Mouse (Mus musculus): ENCODE data around the gene Hsd17b11.

Hsd17b11 gene

GRCm38 (mm10) chr5:104021597-104022378 is at the start of gene Hsd17b11:
TSS of gene Hsd17b11 (minus strand) at chr5:104021919.
- in situ Hi-C loops (cut with MboI, MseI): no loop called here

DNA sequence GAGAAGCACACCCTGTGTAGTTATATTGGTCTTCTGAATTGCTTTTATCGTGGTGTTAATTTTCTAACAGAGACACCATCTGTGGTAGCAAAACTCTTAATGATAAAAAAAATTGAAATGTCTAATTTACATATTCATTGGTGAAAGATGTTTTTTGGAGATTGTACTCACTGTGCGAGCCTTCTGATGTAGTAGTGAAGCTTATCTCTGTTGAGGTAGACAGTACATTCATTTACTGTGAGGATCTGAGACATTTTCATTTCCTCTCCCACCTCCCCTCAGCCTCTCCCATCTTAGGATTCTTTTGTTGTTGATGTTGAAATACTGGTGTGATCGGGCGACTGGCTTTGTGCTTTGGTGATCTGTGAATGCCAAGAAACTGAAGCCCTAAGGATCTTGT is 49.3 kb upstream of the Hsd17b11 start:
- in situ Hi-C loops (cut with MboI, MseI): no loop called here

GRCm38 (mm10) chr5:104068751-104069150 is 47.0 kb upstream of the Hsd17b11 start:
- in situ Hi-C loops (cut with MboI, MseI): no loop called here

GRCm38 (mm10) chr5:104062773-104063551 is 41.2 kb upstream of the Hsd17b11 start:
- in situ Hi-C loops (cut with MboI, MseI): no loop called here

GRCm38 (mm10) chr5:104061936-104062772 is 40.4 kb upstream of the Hsd17b11 start:
- in situ Hi-C loops (cut with MboI, MseI): no loop called here

DNA sequence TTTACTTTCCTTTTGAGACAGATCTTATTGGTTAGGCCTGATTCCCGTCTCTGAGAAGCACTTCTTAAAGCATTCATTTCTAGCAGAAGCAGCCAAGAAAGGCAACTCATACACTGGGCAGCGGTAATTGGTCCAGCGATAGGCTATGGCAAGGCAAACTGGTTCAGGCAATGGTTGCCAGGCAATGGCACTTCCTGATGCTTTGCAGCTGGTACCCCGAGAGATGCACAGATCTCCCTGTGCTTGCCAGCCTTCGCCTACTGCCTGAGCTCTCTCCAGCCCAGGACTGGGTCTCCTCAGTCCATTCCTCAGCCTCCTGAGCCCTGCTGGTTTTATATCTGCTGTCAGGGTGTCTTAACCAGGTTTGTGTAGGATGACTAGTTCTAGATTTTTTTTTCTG is 38.7 kb upstream of the Hsd17b11 start:
- in situ Hi-C loops (cut with MboI, MseI): no loop called here

GRCm38 (mm10) chr5:104059628-104060027 is 37.9 kb upstream of the Hsd17b11 start:
- in situ Hi-C loops (cut with MboI, MseI): loop anchor here (10.0 kb wide), 1 partner anchor 65 kb away; no protein-coding TSS in a partner anchor

GRCm38 (mm10) chr5:104058021-104058420 is 36.3 kb upstream of the Hsd17b11 start:
- in situ Hi-C loops (cut with MboI, MseI): loop anchor here (10.0 kb wide), 1 partner anchor 63 kb away; no protein-coding TSS in a partner anchor

- in situ Hi-C loops (cut with MboI, MseI): loop anchor here (10.0 kb wide), 1 partner anchor 61 kb away; no protein-coding TSS in a partner anchor
These were observed 34.6 kb upstream of the Hsd17b11 start for GRCm38 (mm10) chr5:104056295-104056694.

GRCm38 (mm10) chr5:104055816-104056215 is 34.1 kb upstream of the Hsd17b11 start:
- in situ Hi-C loops (cut with MboI, MseI): loop anchor here (10.0 kb wide), 1 partner anchor 61 kb away; no protein-coding TSS in a partner anchor

DNA sequence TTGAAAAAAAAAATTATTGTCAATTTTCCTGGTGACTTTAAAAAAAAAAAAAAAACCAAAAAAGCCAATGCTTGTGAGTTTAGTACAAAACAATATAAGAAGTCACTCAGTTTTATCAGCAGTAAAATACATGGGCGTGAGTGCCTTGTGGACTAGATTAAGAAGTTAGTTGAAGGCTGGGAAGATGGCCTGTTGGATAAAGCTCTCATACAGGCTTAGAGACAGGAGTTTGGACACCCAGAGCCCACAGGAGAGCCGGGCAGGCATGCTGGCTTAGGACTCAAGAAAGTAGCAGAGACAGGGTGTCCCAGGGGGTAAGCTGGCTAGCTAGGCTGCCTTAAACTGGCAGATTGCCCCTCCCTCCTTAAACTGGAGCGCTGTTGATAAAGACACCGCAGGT is 33.2 kb upstream of the Hsd17b11 start:
- in situ Hi-C loops (cut with MboI, MseI): loop anchor here (5.0 to 10.0 kb wide), 2 partner anchors 38 to 60 kb away; no protein-coding TSS in a partner anchor

DNA sequence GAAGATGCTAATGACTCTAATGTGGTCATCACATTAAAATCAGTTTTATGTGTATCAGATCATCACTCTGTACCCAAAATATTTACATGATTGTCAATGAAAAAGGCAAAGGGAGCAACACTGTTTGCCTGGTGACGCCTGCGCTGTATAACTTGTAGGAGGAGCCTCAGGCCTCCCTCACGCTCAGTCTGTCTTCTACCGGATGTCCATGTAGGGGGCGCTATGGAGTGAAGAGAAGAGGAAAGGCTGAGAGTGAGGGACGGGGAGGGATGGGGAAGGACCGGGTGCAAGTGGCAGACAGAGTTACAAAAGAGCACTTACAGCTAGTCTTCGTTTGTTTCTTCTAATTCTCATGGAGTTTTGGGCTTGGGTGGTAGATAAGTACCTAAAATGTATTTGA is 31.2 kb upstream of the Hsd17b11 start:
- in situ Hi-C loops (cut with MboI, MseI): loop anchor here (5.0 to 10.0 kb wide), 2 partner anchors 36 to 58 kb away; no protein-coding TSS in a partner anchor

DNA sequence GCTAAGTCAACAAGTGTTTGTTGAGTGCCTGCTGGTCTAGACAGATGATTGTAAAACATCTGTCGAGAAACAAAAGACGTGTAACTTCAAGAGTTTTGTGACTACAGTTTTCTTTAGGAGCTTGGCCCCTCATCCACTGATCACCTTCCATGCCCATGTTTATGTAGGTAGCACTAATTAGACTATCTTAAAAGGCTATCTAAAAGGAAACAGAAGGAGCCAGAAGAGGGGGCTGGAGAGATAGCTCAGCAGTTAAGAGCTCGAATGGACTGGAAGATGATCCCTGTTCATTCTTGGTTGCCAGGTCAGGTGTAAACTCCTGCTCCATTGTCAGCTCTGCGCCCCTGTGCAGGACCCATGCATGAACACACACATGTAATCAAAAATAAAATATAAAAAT is 26.4 kb upstream of the Hsd17b11 start:
- in situ Hi-C loops (cut with MboI, MseI): no loop called here

DNA sequence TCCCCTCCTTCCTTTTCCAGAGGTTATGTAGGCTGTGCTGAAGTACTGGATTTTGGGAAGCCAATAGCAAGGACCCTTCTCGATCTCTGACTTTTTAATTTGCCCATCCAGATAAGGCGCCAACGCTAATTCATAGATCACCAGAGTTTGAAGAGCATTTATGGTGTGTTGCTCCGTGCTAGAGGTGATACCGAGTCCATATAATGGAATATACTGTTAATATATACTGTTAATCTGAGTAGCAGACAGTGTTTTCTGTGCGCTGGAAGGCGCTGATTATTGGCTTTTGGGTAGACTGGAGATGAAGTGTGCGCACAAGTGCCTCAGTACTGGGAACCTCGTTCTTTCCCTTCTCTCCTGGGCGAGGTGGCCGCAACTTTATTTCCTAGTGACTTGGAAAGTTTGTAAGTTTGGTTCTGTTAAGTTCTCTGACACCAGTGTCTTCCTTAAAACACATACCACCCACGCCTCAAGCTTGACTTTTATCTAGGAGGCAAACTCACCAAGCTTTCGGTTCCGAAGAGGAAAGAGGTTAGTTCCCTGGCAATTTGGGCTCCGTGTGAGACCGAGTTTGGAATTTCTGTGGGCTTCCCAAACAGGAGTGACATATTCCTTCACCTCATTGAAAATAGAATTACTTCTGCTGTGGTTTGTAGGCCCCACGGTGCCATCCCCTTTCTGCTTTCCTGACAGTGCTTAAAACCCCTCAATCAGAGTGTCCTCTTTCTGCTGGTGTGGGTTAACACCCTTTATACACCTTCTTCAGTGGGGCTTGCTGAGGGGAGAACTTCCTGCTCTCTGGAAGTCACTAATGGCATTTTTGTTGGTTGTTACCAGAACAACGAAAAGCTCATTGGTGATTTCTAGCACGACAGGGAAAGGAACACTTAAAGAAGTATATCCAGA is 25.7 kb upstream of the Hsd17b11 start:
- in situ Hi-C loops (cut with MboI, MseI): no loop called here

GRCm38 (mm10) chr5:104046256-104047199 is 24.8 kb upstream of the Hsd17b11 start, which contains the start of gene Nudt9:
TSS of gene Nudt9 (plus strand) at chr5:104046306.
- in situ Hi-C loops (cut with MboI, MseI): no loop called here

GRCm38 (mm10) chr5:104043704-104044103 is 22.0 kb upstream of the Hsd17b11 start:
- in situ Hi-C loops (cut with MboI, MseI): no loop called here

DNA sequence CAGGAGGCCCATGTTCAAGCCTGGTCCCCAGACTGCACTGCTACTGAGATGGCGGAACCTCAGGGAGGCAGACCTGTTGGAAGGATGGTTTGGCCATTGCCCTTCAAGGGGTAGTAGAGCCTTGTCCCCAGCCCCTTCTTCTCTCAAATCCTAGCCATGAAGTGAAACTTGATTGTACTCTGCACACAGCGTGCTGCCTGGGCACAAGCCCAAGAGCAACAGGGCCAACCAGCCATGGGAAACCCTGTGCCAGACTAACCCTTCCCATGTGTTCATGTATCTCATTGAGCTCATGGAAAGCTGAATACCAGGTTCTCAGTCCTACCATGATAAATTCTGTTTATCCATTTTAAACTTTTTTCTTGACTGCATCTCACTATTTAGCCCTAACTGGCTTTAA is 21.2 kb upstream of the Hsd17b11 start:
- in situ Hi-C loops (cut with MboI, MseI): no loop called here

DNA sequence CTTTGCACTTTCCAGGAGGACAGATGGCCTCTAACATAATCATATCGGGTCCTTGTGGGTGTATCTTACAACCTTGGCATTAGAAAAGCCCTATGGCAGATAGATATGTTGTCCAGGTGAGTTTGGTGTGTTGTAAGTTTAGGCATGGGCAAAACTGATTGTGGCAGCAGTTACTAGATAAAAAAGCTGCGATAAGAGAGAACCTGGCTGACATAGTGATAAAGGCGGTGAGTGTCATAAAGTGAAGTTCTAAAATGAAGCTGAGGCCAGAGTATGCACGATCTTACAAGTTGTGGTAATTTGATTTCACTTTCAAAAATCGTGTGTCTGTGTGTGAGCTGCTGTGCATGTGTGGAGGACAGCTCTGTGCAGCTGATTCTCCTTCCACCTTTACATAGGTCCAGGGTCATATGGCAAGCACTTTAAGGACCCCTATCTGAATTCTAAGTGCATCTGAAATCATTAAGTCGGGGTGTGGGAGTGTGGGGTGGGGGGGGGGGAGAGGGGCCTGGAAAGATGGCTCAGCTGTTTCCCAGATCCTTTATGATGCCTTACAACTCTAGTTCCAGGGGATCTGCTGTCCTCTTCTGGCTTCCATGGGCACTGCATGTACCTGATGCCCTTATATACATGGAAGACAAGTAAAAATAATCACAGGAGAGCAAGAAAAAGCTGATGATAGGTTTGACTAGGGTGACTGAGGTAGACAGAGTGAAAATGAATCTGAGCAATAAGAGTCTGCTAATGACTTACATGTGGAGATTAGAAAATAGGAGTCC is 17.6 kb upstream of the Hsd17b11 start:
- in situ Hi-C loops (cut with MboI, MseI): no loop called here
